Mouse (Mus musculus): Measurements from ENCODE around the gene Reep3. TPM values are rescaled to one million over a fixed set of nuclear protein-coding genes. Genes with fewer than 3 reads are reported as not detected.

The Reep3 gene
- polyA plus RNA-seq (2016; fragmentation: Nextera tagmentation; extraction: Ambion mirVana), result 46.0 and 48.4 TPM in 2 replicates

DNA sequence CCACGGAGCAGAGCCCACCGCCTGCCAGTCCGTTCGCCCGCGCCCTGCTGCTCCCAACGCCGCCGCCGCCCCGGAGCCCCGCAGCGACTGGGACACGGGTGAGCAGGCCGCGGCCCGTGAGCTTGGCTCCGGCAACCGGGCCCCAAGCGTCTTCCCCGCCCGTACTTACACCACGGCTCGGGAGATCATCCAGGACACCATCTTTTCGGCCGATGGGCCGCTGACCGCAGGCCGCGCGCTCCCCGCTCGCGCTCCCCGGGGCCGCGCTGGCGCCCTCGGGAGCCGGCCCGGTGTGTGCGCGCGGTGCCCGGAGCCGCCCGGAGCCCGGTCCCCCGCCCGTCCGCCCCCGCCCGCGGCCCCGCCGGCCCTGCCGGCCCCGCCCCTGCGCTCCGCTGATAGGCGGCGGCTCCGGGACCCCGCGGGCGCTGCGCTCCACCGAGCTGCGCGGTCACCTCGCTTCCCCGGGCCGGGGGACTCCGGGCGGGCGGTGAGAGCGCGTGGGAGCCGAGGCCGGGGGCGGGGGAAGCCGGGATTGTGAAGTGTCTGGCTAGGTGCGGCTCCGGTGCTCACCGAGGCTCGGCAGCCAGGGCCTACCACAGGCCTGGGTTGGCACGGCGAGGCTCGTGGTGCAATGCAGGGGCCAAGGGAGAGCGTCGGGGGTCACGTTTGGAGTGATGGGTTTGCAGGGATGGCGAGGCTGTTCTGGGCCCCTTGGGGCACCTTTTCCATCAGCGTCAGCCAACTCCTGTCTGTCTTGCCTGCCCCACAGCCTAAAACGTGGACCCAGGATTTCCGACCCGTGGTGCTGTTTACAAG lies at the start of gene Reep3:
Reep3 (minus strand) TSS at position 325 of the 816 bp plus-strand sequence.
- Histone ChIP-seq H3K9ac (replicated peaks) (peak within 1 kb of the TSS; percentile 98), H3K9me3 (no peaks in the 10 kb centered on the region), H3K36me3 (no peaks in the 10 kb centered on the region), H3K4me1 (peaks cover 42% of the 10 kb centered on the region), H3K27me3 (no peaks in the 10 kb centered on the region), H3K4me3 (peak within 1 kb of the TSS; percentile 94), H3K4me2 (replicated peaks) (peak within 1 kb of the TSS; percentile 78), H3K27ac (replicated peaks) (peak within 1 kb of the TSS; percentile 100)
- under 1% methylated on average over 80 of the region's 97 CpGs for WGBS
- ATAC-seq (ENCODE audit: low FRiP score, low read depth), result peak; percentile 84

DNA sequence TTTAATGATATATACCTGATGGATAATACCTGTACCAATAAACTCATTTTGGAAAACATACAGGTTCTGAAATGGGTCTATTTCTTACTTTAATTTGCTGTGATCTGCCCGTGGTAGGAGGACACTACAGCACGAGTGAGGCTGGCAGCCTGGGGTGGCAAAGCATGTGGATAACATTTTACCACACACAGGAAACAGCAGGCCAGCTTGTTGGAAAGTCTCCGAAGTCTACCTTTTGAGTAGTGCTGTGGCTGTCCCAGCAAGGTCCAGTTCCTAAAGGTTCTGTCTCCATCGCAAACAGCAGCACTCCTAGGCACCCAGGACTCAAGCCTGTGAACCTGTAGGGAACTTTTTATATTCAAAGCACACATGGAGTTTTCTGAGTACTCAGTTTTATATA lies 48.9 kb upstream of the Reep3 start:
- Histone ChIP-seq H3K27ac (replicated peaks) (no peak overlapping the region), H3K9ac (replicated peaks) (no peak overlapping the region), H3K4me2 (replicated peaks) (no peak overlapping the region), H3K9me3 (no peaks in the 10 kb centered on the region), H3K27me3 (no peaks in the 10 kb centered on the region), H3K36me3 (no peaks in the 10 kb centered on the region), H3K4me3 (no peak overlapping the region), H3K4me1 (0 out of 2 replicates have a peak, but pooled peaks cover 3% of the 10 kb centered on the region)
- ATAC-seq (ENCODE audit: low FRiP score, low read depth), result no peak
- 90% methylated on average over 4 of the region's 4 CpGs for WGBS

DNA sequence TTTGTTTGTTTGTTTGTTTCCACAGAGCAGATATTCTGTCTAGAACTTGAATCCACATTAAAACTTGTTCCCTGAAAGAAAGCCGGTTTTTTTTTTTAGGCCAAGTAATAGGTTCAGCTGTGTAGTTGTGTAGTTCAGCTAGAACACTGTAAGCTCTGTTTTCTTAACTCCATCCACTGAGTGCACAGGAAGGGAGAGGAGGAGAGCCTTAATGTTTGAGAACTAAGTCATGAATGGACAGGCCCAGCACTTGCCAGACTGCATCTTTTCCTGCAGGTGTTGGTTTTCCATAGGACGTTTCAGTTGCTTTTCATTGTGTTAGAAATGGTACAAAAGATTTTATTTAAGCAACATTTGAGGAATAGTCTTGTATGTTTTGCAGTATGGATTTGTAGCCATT lies 47.5 kb upstream of the Reep3 start:
- 83% methylated on average over 2 of the region's 2 CpGs for WGBS
- Histone ChIP-seq H3K4me3 (no peak overlapping the region), H3K27me3 (no peaks in the 10 kb centered on the region)

DNA sequence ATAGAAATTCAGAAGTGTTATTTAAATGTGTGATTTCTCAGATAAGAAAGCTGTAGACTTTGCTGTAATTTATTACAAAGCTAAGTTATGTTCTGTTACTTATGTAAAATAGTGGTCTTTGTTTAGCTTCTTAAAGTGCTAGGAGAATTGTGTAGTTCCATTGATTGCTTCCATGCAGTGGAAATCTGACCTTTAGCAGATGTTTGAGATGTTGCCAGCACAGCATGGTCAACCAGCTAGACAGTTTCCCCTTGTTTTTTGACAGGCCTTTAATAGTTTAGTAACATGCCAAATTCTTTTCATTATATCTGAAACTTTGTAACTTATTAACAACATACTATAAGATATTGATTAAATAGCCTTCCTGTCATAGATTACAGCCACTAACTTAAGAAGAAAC lies 46.9 kb upstream of the Reep3 start:
- Histone ChIP-seq H3K36me3 (no peaks in the 10 kb centered on the region), H3K4me3 (no peak overlapping the region), H3K4me2 (replicated peaks) (no peak overlapping the region), H3K9me3 (no peaks in the 10 kb centered on the region), H3K4me1 (0 out of 2 replicates have a peak, but pooled peaks cover 5% of the 10 kb centered on the region), H3K27me3 (no peaks in the 10 kb centered on the region), H3K9ac (replicated peaks) (no peak overlapping the region), H3K27ac (replicated peaks) (no peak overlapping the region)
- no peak for ATAC-seq (ENCODE audit: low FRiP score, low read depth)

More for the DNA sequence above, 47.5 kb upstream of the Reep3 start:
- no peak overlapping the region for H3K27ac ChIP-seq (replicated peaks)
- no peak for ATAC-seq (ENCODE audit: low FRiP score, low read depth)
- no peak overlapping the region for H3K9ac ChIP-seq (replicated peaks)
- no peak overlapping the region for H3K4me2 ChIP-seq (replicated peaks)
- no peaks in the 10 kb centered on the region for H3K36me3 ChIP-seq
- H3K9me3 ChIP-seq, result no peaks in the 10 kb centered on the region
- H3K4me1 ChIP-seq, result 0 out of 2 replicates have a peak, but pooled peaks cover 4% of the 10 kb centered on the region

DNA sequence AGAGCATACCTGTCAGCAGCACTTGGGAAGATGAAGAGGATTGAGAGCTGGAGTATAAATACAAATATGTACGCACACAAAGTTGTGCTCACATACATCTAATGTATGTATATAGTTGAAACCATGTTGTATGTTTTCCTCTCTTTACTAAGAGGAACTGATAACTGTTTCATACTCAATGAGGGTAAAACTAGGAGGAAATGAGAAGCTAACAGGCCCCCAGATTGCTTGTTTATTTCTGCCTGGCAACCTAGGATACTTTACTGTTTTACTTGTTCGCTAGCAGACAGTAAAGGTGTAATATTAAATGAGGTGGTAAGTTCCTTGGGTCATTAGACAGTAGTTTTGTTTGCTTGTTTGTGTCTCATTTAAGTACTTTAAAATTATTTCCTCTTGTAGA lies 40.7 kb upstream of the Reep3 start:
- H3K9ac ChIP-seq (replicated peaks), result no peak overlapping the region
- H3K27me3 ChIP-seq, result no peaks in the 10 kb centered on the region
- ATAC-seq (ENCODE audit: low FRiP score, low read depth), result no peak
- no peak overlapping the region for H3K27ac ChIP-seq (replicated peaks)
- no peak overlapping the region for H3K4me3 ChIP-seq
- 95% methylated on average over 2 of the region's 2 CpGs for WGBS
- H3K4me1 ChIP-seq, result 0 out of 2 replicates have a peak, but pooled peaks cover 2% of the 10 kb centered on the region
- no peaks in the 10 kb centered on the region for H3K9me3 ChIP-seq
- no peak overlapping the region for H3K4me2 ChIP-seq (replicated peaks)
- no peaks in the 10 kb centered on the region for H3K36me3 ChIP-seq

DNA sequence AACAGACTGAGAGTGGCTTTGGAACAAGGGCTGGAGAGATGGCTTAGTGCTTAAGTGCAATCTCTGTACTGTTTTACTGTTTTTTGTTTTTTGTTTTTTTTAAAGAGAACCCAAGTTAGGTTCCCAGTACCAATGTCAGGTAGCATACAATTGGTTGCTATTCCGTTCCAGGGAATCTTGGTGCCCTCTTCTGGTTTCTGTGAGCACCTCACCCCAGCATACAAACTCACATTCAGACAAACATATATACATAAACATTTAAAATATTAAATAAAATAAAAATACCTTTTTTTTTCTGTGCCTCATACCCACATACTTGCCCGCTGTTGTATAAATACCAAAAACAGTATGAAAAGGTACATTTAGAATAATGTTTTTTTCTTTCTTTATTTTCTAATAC lies 37.6 kb upstream of the Reep3 start:
- Histone ChIP-seq H3K27ac (replicated peaks) (no peak overlapping the region), H3K4me1 (0 out of 2 replicates have a peak, but pooled peaks cover 5% of the 10 kb centered on the region), H3K36me3 (no peaks in the 10 kb centered on the region), H3K9me3 (no peaks in the 10 kb centered on the region), H3K27me3 (no peaks in the 10 kb centered on the region), H3K9ac (replicated peaks) (no peak overlapping the region), H3K4me2 (replicated peaks) (no peak overlapping the region), H3K4me3 (no peak overlapping the region)
- WGBS, result 98% methylated on average over 2 of the region's 2 CpGs
- ATAC-seq (ENCODE audit: low FRiP score, low read depth), result no peak

DNA sequence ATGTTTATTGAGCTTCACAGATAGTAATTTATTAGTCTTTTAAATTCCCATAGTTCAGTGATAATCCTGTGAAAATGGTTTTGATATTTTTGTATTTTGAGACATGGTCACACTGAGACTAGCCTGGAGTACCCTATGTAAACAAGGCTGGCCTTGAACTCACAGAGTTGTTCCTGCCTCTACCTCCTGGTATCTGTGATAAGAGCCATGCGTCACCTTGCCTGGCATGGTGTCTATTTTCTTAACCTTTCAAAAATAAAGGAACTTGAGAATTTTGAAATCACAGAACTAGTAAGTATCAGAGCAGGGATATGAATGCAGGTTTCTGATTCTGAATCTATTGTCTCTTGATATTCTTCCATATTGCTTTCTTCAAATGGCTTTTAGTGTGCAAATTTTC lies 35.0 kb upstream of the Reep3 start:
- H3K27ac ChIP-seq (replicated peaks), result no peak overlapping the region
- H3K4me3 ChIP-seq, result no peak overlapping the region
- WGBS, result 85% methylated on average over 1 of the region's 1 CpGs
- H3K4me2 ChIP-seq (replicated peaks), result no peak overlapping the region
- H3K4me1 ChIP-seq, result peaks cover 15% of the 10 kb centered on the region
- no peak for ATAC-seq (ENCODE audit: low FRiP score, low read depth)
- H3K9me3 ChIP-seq, result no peaks in the 10 kb centered on the region
- H3K36me3 ChIP-seq, result no peaks in the 10 kb centered on the region
- H3K9ac ChIP-seq (replicated peaks), result no peak overlapping the region
- no peaks in the 10 kb centered on the region for H3K27me3 ChIP-seq

DNA sequence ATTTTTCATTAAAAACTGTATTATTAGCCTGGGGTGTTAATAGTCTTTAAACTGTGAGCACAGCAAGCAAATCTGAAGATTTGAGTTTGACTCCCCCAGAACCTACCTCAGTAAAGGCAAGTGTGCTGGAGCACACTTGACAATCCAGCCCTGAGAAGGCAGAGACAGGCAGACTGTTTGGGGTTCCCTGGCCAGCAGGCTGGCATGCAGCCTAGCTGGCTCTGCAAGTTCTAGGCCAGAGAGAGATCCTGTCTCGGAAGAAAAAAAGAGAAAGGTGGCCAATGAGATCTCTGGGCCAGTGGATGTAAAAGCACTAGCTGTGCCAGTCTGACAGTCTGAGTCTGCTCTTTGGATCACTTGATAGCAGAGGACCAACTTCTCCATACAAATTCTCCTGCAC lies 32.8 kb upstream of the Reep3 start:
- Histone ChIP-seq H3K9ac (replicated peaks) (no peak overlapping the region), H3K27ac (replicated peaks) (no peak overlapping the region), H3K4me1 (peaks cover 19% of the 10 kb centered on the region), H3K36me3 (no peaks in the 10 kb centered on the region), H3K4me2 (replicated peaks) (no peak overlapping the region), H3K4me3 (no peak overlapping the region), H3K9me3 (no peaks in the 10 kb centered on the region), H3K27me3 (no peaks in the 10 kb centered on the region)
- WGBS, result 88% methylated on average over 1 of the region's 1 CpGs
- no peak for ATAC-seq (ENCODE audit: low FRiP score, low read depth)

DNA sequence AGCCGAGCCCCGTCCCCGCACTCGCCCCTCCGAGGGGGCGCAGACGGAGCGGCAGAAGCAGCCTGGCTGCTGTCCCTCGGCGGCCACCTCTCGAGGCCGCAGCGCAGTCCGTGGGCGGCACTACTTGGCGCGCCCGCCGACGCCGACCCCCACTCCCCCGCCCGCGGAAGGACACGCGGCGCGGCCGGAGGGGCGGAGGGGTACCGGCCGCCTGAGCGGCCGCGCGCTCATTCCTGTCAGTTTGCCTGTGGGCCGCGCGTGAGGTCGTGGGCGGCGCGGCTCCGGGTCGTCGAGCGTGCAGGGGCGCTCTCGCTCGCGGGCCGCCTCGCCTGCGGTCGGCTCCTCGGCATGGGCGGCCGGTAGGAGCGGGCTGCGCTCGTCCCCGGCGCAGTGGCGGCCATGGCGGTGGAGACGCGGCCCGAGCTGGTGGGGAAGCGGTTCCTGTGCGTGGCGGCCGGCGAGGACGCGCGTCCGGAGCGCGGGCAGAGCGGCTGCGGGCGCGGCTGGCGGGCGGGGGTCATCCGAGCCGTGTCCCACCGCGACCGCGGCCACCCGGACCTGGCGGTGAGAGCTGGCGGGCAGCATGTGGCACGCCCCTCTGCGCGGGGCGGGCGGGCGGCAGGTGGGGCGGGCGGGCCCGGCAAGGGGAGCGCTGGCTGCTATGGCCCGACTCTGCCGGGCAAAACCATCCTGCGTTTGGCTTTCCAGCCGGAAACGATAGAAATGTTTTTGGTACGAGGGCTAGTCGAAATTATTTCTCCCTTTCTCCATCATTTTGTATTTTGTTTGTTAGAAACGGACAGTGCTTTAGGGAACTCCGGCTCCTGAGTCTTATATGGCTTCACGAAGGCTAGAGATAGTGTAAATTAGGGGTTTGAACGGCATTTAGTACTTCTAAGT lies 30.4 kb upstream of the Reep3 start:
- peak overlapping the region; percentile 91 for H3K4me3 ChIP-seq
- WGBS, result under 1% methylated on average over 83 of the region's 115 CpGs
- ATAC-seq (ENCODE audit: low FRiP score, low read depth), result peak; percentile 86
- H3K27ac ChIP-seq (replicated peaks), result peak overlapping the region; percentile 86
- H3K9ac ChIP-seq (replicated peaks), result peak overlapping the region; percentile 87
- no peaks in the 10 kb centered on the region for H3K36me3 ChIP-seq
- no peaks in the 10 kb centered on the region for H3K27me3 ChIP-seq
- H3K4me1 ChIP-seq, result peaks cover 31% of the 10 kb centered on the region
- H3K4me2 ChIP-seq (replicated peaks), result peak overlapping the region; percentile 98
- no peaks in the 10 kb centered on the region for H3K9me3 ChIP-seq

DNA sequence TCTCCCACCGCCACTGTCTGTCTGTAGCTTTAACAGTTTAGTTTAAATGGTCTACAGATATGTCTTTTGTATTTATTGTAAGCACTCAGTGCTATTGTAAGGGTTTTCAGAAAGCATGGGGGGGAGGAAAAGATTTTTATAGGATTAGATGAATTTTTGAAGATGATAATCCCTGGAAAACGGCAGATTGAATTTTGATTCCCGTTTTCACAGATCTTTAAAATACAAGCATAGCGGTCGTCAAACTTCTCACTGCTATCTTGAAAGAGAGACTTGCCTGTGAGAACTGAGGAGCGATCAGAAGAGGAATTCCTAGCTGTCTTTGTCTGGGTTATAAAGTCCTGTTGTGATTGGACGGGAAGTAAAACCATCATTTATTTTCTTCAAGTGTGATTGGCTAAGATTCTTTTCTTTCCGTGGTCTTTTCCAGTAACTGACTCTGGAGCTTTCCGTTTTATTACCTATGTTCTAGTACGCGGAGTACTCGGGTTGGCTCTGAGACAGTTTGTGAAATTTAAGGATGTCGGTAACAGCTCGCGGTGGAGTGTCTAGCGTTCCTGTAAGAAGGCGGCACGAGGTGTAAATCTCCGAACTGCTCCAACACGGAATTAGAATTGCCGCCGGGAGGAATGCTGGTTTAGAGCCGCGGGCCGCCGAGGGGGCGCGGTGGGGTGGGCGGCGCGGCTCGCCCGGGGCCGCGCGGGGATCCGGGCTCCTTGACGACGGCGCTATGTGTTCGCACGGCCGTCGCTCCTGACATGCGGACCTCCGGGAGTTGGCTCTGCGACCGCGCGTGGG lies 29.5 kb upstream of the Reep3 start:
- Histone ChIP-seq H3K27me3 (no peaks in the 10 kb centered on the region), H3K4me1 (peaks cover 39% of the 10 kb centered on the region), H3K9me3 (no peaks in the 10 kb centered on the region), H3K27ac (replicated peaks) (peak overlapping the region; percentile 86), H3K36me3 (no peaks in the 10 kb centered on the region), H3K9ac (replicated peaks) (peak overlapping the region; percentile 87), H3K4me3 (peak overlapping the region; percentile 91), H3K4me2 (replicated peaks) (peak overlapping the region; percentile 98)
- ATAC-seq (ENCODE audit: low FRiP score, low read depth), result peak; percentile 75
- 1% methylated on average over 43 of the region's 50 CpGs for WGBS

DNA sequence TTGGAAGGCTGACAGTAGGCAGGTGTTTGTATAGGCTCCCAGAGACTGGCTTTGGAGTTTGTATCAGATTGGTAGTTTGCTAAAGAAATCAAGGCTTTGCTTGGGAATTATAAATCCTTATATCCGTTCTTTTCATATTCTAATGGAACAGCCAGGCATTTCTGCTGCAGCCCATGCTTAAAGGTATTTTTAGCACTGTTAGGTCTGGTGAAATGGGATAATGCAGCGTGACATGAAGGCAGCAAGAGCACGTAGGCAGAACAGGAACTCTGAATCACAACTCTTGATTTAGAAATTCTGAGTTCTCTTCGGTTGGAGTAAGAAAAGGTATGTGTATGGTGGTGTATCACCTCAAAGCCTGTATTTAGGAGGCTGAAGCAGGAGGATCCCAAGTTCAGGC lies 27.4 kb upstream of the Reep3 start:
- Histone ChIP-seq H3K27ac (replicated peaks) (no peak overlapping the region), H3K27me3 (no peaks in the 10 kb centered on the region), H3K36me3 (no peaks in the 10 kb centered on the region), H3K4me1 (peaks cover 41% of the 10 kb centered on the region), H3K9ac (replicated peaks) (no peak overlapping the region), H3K4me3 (no peak overlapping the region), H3K4me2 (replicated peaks) (no peak overlapping the region), H3K9me3 (no peaks in the 10 kb centered on the region)
- no peak for ATAC-seq (ENCODE audit: low FRiP score, low read depth)
- 74% methylated on average over 4 of the region's 4 CpGs for WGBS
